Mouse (Mus musculus): Measurements from ENCODE around the gene Vcam1. TPM values are rescaled to one million over a fixed set of nuclear protein-coding genes. Genes with fewer than 3 reads are reported as not detected.

Vcam1 gene
- total and polyA plus RNA-seq, 2 experiments from 2014 or later = 34.4 to 36.2 TPM

DNA sequence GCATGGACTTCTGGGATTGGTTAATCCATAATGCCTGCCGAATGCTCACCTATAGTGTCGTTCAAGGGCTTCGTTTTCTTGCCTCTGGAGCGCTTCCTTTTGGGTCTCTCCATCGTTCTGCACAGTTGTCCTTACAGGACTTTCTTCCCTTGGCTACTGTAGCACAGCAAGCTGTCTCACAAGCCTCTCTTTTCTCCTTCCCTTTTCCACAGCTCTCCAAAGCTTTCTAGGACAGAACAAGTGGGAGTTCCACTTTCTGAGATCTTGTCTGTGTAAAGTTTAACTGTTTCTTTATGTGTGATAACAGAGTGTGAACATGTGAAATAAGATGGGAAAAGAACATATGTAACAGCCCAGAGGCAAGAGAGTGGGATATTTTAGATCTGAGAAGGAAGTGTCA, 34.0 kb upstream of the Vcam1 start:
- Histone ChIP-seq H3K4me1 (ENCODE audit: insufficient read depth, low read length) (no peaks in the 10 kb centered on the region), H3K9me3 (ENCODE audit: low read length) (no peaks in the 10 kb centered on the region), H3K4me2 (ENCODE audit: low read depth, low read length, poor library complexity, severe bottlenecking) (no peak overlapping the region), H3K27me3 (ENCODE audit: insufficient read depth, low read length) (no peaks in the 10 kb centered on the region), H3K4me3 (ENCODE audit: low read depth, low read length) (no peak overlapping the region), H3K9ac (replicated peaks; ENCODE audit: low read length, poor library complexity, severe bottlenecking) (no peak overlapping the region), H3K27ac (ENCODE audit: low read depth, low read length) (no peak overlapping the region), H3K36me3 (ENCODE audit: insufficient read depth, low read length) (no peaks in the 10 kb centered on the region)
- no peak for TF ChIP-seq CTCF (IDR thresholded peaks at IDR 0.05)
- no peak for ATAC-seq (ENCODE audit: low FRiP score)
- WGBS = 89% methylated on average over 5 of the region's 5 CpGs
- no peak for DNase-seq (ENCODE audit: low spot score)

DNA sequence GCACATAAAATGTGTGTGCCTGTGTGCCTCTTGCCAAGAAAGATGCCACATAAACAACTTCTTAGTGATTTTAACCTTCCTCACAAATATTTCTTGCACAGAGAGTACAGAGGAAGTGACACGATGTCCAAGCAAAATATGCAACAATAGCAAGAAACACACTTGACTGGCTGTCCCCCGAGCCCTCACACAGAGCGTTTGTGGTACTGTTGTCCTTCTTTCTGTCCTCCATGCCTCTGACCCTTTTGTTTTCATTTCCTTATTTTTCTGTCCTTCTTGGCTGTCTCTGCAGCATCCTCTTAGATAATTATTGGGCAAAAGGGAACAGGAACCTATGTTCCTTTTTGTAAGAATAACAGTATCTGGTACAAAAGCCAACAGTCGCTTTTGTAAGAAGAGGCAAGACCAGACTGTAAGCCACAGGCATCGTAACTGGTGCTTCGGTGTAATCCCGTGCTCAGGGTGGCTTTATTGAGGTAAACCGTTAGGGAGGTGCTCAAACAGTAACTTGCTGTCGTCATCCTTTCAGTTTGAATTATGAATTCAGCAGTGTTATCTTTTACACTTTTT, 32.7 kb upstream of the Vcam1 start:
- H3K27me3 ChIP-seq (ENCODE audit: insufficient read depth, low read length) = no peaks in the 10 kb centered on the region
- DNase-seq (ENCODE audit: low spot score) = no peak
- H3K4me1 ChIP-seq (ENCODE audit: insufficient read depth, low read length) = no peaks in the 10 kb centered on the region
- H3K36me3 ChIP-seq (ENCODE audit: insufficient read depth, low read length) = no peaks in the 10 kb centered on the region
- H3K9ac ChIP-seq (replicated peaks; ENCODE audit: low read length, poor library complexity, severe bottlenecking) = no peak overlapping the region
- WGBS = 85% methylated on average over 9 of the region's 9 CpGs
- TF ChIP-seq CTCF (IDR thresholded peaks at IDR 0.05) = no peak
- H3K9me3 ChIP-seq (ENCODE audit: low read length) = no peaks in the 10 kb centered on the region
- H3K27ac ChIP-seq (ENCODE audit: low read depth, low read length) = no peak overlapping the region
- ATAC-seq (ENCODE audit: low FRiP score) = no peak
- no peak overlapping the region for H3K4me2 ChIP-seq (ENCODE audit: low read depth, low read length, poor library complexity, severe bottlenecking)
- H3K4me3 ChIP-seq (ENCODE audit: low read depth, low read length) = no peak overlapping the region

DNA sequence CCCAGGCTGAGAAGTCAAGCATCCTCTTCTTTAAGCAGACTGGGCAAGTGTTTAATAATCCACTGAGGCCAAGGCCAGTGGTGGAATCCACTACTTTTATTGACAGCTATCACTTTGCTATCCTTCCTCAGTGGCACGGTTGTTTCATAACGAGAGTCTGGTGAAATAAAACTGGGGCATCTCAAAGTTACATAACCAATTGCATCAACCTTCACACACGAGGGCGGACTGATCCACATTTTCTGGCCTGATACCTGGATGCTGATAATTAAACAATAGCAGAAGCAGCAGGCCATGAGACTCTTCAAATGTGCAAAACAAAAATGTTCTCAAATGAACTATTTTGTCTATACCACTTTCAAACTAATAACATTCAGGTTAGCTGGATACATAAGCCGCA, 29.9 kb upstream of the Vcam1 start:
- H3K4me2 ChIP-seq (ENCODE audit: low read depth, low read length, poor library complexity, severe bottlenecking) = no peak overlapping the region
- no peak for ATAC-seq (ENCODE audit: low FRiP score)
- WGBS = 95% methylated on average over 5 of the region's 5 CpGs

GRCm38 (mm10) chr3:116157447-116157990, 28.0 kb upstream of the Vcam1 start:
- DNase-seq (ENCODE audit: low spot score) (no peak), ATAC-seq (ENCODE audit: low FRiP score) (no peak)
- 71% methylated on average over 13 of the region's 13 CpGs for WGBS
- H3K4me3 ChIP-seq (ENCODE audit: low read depth, low read length) = no peak overlapping the region
- no peak overlapping the region for H3K4me2 ChIP-seq (ENCODE audit: low read depth, low read length, poor library complexity, severe bottlenecking)
- no peak overlapping the region for H3K27ac ChIP-seq (ENCODE audit: low read depth, low read length)
- H3K9ac ChIP-seq (replicated peaks; ENCODE audit: low read length, poor library complexity, severe bottlenecking) = no peak overlapping the region
- TF ChIP-seq CTCF (IDR thresholded peaks at IDR 0.05) = no peak
- no peaks in the 10 kb centered on the region for H3K9me3 ChIP-seq (ENCODE audit: low read length)
- no peaks in the 10 kb centered on the region for H3K27me3 ChIP-seq (ENCODE audit: insufficient read depth, low read length)
- H3K36me3 ChIP-seq (ENCODE audit: insufficient read depth, low read length) = no peaks in the 10 kb centered on the region
- H3K4me1 ChIP-seq (ENCODE audit: insufficient read depth, low read length) = no peaks in the 10 kb centered on the region

More for the DNA sequence above, 29.9 kb upstream of the Vcam1 start:
- H3K36me3 ChIP-seq (ENCODE audit: insufficient read depth, low read length) = no peaks in the 10 kb centered on the region
- DNase-seq (ENCODE audit: low spot score) = no peak
- no peak for TF ChIP-seq CTCF (IDR thresholded peaks at IDR 0.05)
- no peaks in the 10 kb centered on the region for H3K27me3 ChIP-seq (ENCODE audit: insufficient read depth, low read length)
- no peaks in the 10 kb centered on the region for H3K4me1 ChIP-seq (ENCODE audit: insufficient read depth, low read length)
- no peak overlapping the region for H3K27ac ChIP-seq (ENCODE audit: low read depth, low read length)
- no peak overlapping the region for H3K4me3 ChIP-seq (ENCODE audit: low read depth, low read length)
- no peaks in the 10 kb centered on the region for H3K9me3 ChIP-seq (ENCODE audit: low read length)
- H3K9ac ChIP-seq (replicated peaks; ENCODE audit: low read length, poor library complexity, severe bottlenecking) = no peak overlapping the region

- H3K36me3 ChIP-seq (ENCODE audit: insufficient read depth, low read length) = no peaks in the 10 kb centered on the region
- no peaks in the 10 kb centered on the region for H3K9me3 ChIP-seq (ENCODE audit: low read length)
- no peak for TF ChIP-seq CTCF (IDR thresholded peaks at IDR 0.05)
- H3K9ac ChIP-seq (replicated peaks; ENCODE audit: low read length, poor library complexity, severe bottlenecking) = no peak overlapping the region
- ATAC-seq (ENCODE audit: low FRiP score) = no peak
- H3K27me3 ChIP-seq (ENCODE audit: insufficient read depth, low read length) = no peaks in the 10 kb centered on the region
- no peak overlapping the region for H3K4me3 ChIP-seq (ENCODE audit: low read depth, low read length)
- H3K4me1 ChIP-seq (ENCODE audit: insufficient read depth, low read length) = no peaks in the 10 kb centered on the region
- no peak for DNase-seq (ENCODE audit: low spot score)
- no peak overlapping the region for H3K27ac ChIP-seq (ENCODE audit: low read depth, low read length)
- no peak overlapping the region for H3K4me2 ChIP-seq (ENCODE audit: low read depth, low read length, poor library complexity, severe bottlenecking)
- 79% methylated on average over 13 of the region's 13 CpGs for WGBS
These were observed 20.7 kb upstream of the Vcam1 start for GRCm38 (mm10) chr3:116150056-116150632.

DNA sequence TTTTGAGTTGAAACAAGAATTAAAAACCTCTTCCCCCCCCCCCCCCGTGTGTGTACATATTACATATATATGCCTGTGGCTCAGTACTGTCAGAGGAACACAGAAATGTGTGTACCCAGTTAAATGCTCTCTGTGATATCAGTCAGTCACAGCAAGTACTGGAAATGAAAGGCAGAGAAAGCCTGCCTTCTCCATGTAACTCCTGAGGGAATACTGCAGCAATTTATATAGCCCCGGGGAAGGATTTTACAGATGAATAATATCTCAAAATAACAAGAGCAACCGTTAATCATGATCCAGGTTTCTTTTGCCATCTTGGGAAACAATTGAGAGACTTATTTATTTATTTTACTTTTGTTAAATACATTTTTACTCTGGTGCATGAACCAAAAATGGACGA, 19.6 kb upstream of the Vcam1 start:
- WGBS = 35% methylated on average over 4 of the region's 4 CpGs
- ATAC-seq (ENCODE audit: low FRiP score) = no peak
- Histone ChIP-seq H3K9me3 (ENCODE audit: low read length) (no peaks in the 10 kb centered on the region), H3K4me1 (ENCODE audit: insufficient read depth, low read length) (no peaks in the 10 kb centered on the region), H3K4me2 (ENCODE audit: low read depth, low read length, poor library complexity, severe bottlenecking) (no peak overlapping the region), H3K4me3 (ENCODE audit: low read depth, low read length) (no peak overlapping the region), H3K9ac (replicated peaks; ENCODE audit: low read length, poor library complexity, severe bottlenecking) (no peak overlapping the region), H3K36me3 (ENCODE audit: insufficient read depth, low read length) (no peaks in the 10 kb centered on the region), H3K27ac (ENCODE audit: low read depth, low read length) (no peak overlapping the region), H3K27me3 (ENCODE audit: insufficient read depth, low read length) (no peaks in the 10 kb centered on the region)
- DNase-seq (ENCODE audit: low spot score) = no peak
- no peak for TF ChIP-seq CTCF (IDR thresholded peaks at IDR 0.05)
